Mouse (Mus musculus) liver, postnatal 0 days (tissue): ENCODE measurements around the gene Atp11a. TPM values are rescaled to one million over a fixed set of nuclear protein-coding genes. Genes with fewer than 3 reads are reported as not detected.

Source experiments
- ATAC-seq: fragments of 200-750 bp; cut with Nextera tagmentation; 2 replicates; pipeline ENCODE4 v1.8.0; 2017; ENCODE audit warnings: mild to moderate bottlenecking, moderate library complexity
- DNase-seq: peaks from one replicate; pipeline ENCODE4 v3.0.0-alpha.2; 2016
- H3K27ac ChIP-seq: fragments of 300-500 bp; sonication (generic); 2 replicates; pipeline ENCODE4 v1.5.1; 2014; ENCODE audit warnings: antibody characterized with exemption, moderate library complexity, mild to moderate bottlenecking, low read depth
- H3K27me3 ChIP-seq: fragments of 300-500 bp; sonication (generic); 2 replicates; pipeline ENCODE4 v1.6.1; 2014; ENCODE audit warnings: low read length, control low read depth, mixed read lengths; ENCODE audit not compliant: insufficient read depth
- H3K36me3 ChIP-seq: fragments of 300-500 bp; sonication (generic); replicated peaks from 2 replicates; pipeline ENCODE4 v1.6.1; 2014; ENCODE audit warnings: mild to moderate bottlenecking, control low read depth, low read length, moderate library complexity, mixed read lengths; ENCODE audit not compliant: insufficient read depth
- H3K4me1 ChIP-seq: fragments of 300-500 bp; sonication (generic); 2 replicates; pipeline ENCODE4 v1.6.1; 2014; ENCODE audit warnings: antibody characterized with exemption, mild to moderate bottlenecking, control low read depth; ENCODE audit not compliant: insufficient read depth
- H3K4me2 ChIP-seq: fragments of 300-500 bp; sonication (generic); 2 replicates; pipeline ENCODE4 v1.6.1; 2014; ENCODE audit warnings: low read depth, mild to moderate bottlenecking, low read length, moderate library complexity, mixed read lengths
- H3K4me3 ChIP-seq: fragments of 300-500 bp; sonication (generic); 2 replicates; pipeline ENCODE4 v1.5.1; 2014; ENCODE audit warnings: low read depth, low read length
- H3K9ac ChIP-seq: fragments of 300-500 bp; sonication (generic); replicated peaks from 2 replicates; pipeline ENCODE4 v1.6.1; 2014; ENCODE audit warnings: mild to moderate bottlenecking, moderate library complexity
- H3K9me3 ChIP-seq: fragments of 300-500 bp; sonication (generic); 2 replicates; pipeline ENCODE4 v1.6.1; 2016; ENCODE audit warnings: mild to moderate bottlenecking, control low read depth, low read length, mixed read lengths
- CTCF ChIP-seq: sonication (generic); IDR thresholded peaks from 2 replicates; pipeline ENCODE4 v1.5.1; 2016; ENCODE audit warnings: antibody characterized with exemption, low read depth
- EP300 ChIP-seq: IDR thresholded peaks from 2 replicates; pipeline ENCODE4 v1.6.1; 2016; ENCODE audit warnings: antibody characterized with exemption, low read depth, mild to moderate bottlenecking
- WGBS: fragments of 180-500 bp; shearing (Covaris S2); extraction: QIAGEN DNeasy Blood & Tissue Kit; methylation state at CpG from one replicate; pipeline ENCODE4 v1.1.7; 2014; ENCODE audit not compliant: insufficient replicate concordance; 5-methylcytosine and 5-hydroxymethylcytosine counted together
- polyA plus RNA-seq: library from polyadenylated mRNA; unstranded; fragments of >200 nt; fragmentation: Nextera tagmentation; extraction: Ambion mirVana; gene quantifications from 2 replicates; pipeline ENCODE4 v1.2.1, GENCODE M21; 2015

Gene Atp11a
- polyA plus RNA-seq, 1 experiment from 2014 or later: 0.90 TPM

DNA sequence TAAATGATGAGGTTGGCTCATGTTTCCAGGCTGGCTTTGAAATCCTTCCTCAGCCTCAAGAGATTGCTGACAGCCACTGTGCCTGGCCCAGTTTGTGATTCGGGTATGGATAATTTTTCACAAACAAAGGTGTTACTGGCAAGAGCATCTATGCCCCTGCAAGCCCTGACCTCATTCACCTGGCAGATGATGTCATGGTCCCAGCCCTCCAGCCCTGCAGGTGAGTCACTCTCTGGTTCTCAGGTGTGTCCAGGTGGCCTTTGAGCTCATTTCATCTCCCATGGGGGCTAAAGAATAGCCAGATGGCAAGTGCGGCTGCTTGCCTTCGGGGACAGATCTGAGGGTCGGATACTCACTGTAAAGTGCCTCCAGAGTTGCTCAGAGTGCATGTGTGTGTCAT, 8.2 kb downstream of the Atp11a start:
- ATAC-seq (no peak), DNase-seq (no peak)
- no peaks in the 10 kb centered on the region for H3K36me3 ChIP-seq
- no peak overlapping the region for H3K4me2 ChIP-seq
- H3K4me3 ChIP-seq: no peak overlapping the region
- H3K4me1 ChIP-seq: no peaks in the 10 kb centered on the region
- 0 out of 2 replicates have a peak, but pooled peaks cover 15% of the 10 kb centered on the region for H3K27me3 ChIP-seq
- H3K9ac ChIP-seq: no peak overlapping the region
- 81% methylated on average over 4 of the region's 4 CpGs for WGBS
- H3K9me3 ChIP-seq: no peaks in the 10 kb centered on the region
- no peak overlapping the region for H3K27ac ChIP-seq
- TF ChIP-seq CTCF (no peak), EP300 (no peak)

DNA sequence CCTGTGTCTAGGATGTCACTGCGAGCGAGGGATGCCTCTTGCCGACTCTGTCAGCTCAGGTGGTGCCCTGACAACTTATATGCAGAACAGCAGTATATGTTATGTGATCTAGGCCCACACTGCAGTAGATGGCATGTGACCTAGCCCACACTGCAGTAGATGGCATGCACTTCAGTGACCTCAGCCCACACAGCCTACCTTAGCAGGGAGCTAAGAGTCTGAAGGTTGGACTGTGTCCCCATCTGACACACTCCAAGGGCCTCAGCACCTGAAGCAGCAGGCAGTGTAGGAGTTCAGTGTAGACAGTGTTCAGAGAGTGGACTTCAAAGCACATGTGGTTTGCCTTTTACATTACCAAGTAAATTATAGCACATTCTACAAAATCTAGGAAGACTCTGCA, 10.4 kb downstream of the Atp11a start:
- TF ChIP-seq EP300: no peak
- TF ChIP-seq CTCF: no peak
- Histone ChIP-seq H3K9me3 (no peaks in the 10 kb centered on the region), H3K4me2 (no peak overlapping the region), H3K4me3 (no peak overlapping the region), H3K27me3 (peaks cover 17% of the 10 kb centered on the region; the same call in 1 of the 2 replicates), H3K4me1 (no peaks in the 10 kb centered on the region), H3K36me3 (no peaks in the 10 kb centered on the region), H3K9ac (no peak overlapping the region), H3K27ac (no peak overlapping the region)
- no peak for ATAC-seq
- DNase-seq: no peak
- WGBS: 91% methylated on average over 3 of the region's 3 CpGs

DNA sequence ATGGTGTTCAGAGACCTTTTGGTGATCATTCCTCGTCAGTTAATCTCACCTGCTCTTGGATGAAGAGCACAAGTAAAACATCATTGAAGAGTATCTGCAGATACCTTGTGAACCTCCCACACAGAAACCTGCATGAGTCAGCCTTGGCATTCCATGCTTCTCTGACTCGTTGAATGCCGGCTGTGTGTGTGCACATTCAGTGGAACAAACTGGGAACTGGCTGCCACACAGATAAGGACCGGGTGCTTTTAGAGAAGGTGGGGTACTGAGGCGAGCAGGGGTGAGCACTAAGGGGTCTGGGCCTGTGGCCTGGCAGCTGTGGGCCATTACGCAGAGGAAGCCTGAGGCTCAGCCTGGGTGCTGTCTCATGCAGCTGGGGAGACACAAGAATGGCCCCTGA, 11.9 kb downstream of the Atp11a start:
- ATAC-seq: no peak
- no peak overlapping the region for H3K4me3 ChIP-seq
- no peak for TF ChIP-seq EP300
- no peak for TF ChIP-seq CTCF
- DNase-seq: no peak
- H3K9me3 ChIP-seq: no peaks in the 10 kb centered on the region
- H3K27me3 ChIP-seq: peaks cover 17% of the 10 kb centered on the region; the same call in 1 of the 2 replicates
- H3K36me3 ChIP-seq: no peaks in the 10 kb centered on the region
- no peak overlapping the region for H3K4me2 ChIP-seq
- H3K4me1 ChIP-seq: no peaks in the 10 kb centered on the region
- WGBS: 71% methylated on average over 6 of the region's 6 CpGs
- no peak overlapping the region for H3K27ac ChIP-seq
- H3K9ac ChIP-seq: no peak overlapping the region

DNA sequence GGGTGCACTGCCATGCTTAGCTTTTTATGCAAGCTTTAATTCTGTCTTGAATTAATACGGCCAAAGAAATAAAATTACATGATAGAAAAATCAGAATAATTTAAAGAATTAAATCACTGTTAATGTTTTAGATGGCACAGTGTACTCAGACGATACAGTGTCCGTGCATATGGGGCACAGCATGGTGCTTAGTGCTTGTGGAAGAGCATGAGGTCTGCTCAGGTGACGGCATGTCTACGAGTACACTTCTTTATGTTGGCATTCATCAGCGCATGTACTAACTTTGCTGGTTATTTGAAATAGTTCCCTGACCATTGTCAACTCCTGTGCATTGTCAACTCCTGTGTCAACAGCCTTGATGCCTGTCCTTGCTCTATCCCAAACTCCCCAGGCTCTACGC, 12.5 kb downstream of the Atp11a start:
- DNase-seq (no peak), ATAC-seq (no peak)
- Histone ChIP-seq H3K36me3 (no peaks in the 10 kb centered on the region), H3K4me2 (no peak overlapping the region), H3K27ac (no peak overlapping the region), H3K9ac (no peak overlapping the region), H3K9me3 (no peaks in the 10 kb centered on the region), H3K4me1 (no peaks in the 10 kb centered on the region), H3K4me3 (no peak overlapping the region), H3K27me3 (peaks cover 17% of the 10 kb centered on the region; the same call in 1 of the 2 replicates)
- WGBS: 85% methylated on average over 7 of the region's 7 CpGs
- no peak for TF ChIP-seq EP300
- TF ChIP-seq CTCF: no peak

DNA sequence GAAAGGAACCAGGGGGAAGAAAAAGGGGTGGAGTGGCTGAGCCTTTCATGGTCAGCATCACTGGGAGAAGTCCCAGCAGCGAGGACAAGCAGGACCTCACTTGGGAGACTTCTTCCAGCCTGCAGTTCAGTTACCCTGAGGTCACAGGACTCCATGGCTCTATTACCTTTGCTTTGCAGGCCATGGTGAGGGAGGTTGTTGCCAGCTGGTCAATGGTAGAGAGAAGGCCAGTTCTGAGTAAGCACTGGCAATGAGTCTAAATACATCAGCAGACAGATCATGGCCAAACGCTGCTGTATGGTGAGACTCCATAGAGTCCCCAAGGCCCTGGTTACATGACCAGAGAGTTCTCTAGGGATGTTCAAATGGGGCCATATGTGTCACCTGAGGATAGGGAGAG, 15.5 kb downstream of the Atp11a start:
- H3K27me3 ChIP-seq: peaks cover 13% of the 10 kb centered on the region
- no peak overlapping the region for H3K4me2 ChIP-seq
- no peaks in the 10 kb centered on the region for H3K36me3 ChIP-seq
- H3K4me3 ChIP-seq: no peak overlapping the region
- no peak for DNase-seq
- H3K27ac ChIP-seq: no peak overlapping the region
- peaks cover 5% of the 10 kb centered on the region; the same call in 1 of the 2 replicates for H3K4me1 ChIP-seq
- H3K9me3 ChIP-seq: no peaks in the 10 kb centered on the region
- no peak overlapping the region for H3K9ac ChIP-seq
- 73% methylated on average over 2 of the region's 2 CpGs for WGBS
- no peak for TF ChIP-seq EP300
- no peak for TF ChIP-seq CTCF
- ATAC-seq: no peak

DNA sequence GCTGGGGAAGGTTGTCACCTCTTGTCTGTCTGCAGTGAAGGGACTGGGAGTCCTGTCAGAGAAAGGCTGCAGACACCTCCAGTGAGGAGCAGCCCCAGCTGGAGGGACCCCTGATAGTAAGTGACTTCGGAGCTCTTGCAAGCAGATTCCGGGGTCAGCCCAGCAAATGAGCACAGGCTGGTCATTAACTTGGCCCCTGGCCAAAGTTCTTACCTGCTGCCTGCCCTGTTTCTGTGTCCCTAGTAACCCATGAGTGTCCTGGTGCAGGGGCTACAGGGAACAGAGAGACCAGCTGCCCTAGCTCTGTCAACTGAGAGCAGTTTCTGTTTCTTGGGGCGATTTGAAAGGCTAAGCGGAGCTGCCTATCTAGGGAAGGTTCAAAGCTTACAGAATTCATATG, 17.1 kb downstream of the Atp11a start:
- TF ChIP-seq CTCF: no peak
- TF ChIP-seq EP300: no peak
- Histone ChIP-seq H3K36me3 (no peaks in the 10 kb centered on the region), H3K9me3 (no peaks in the 10 kb centered on the region), H3K4me2 (no peak overlapping the region), H3K27ac (no peak overlapping the region), H3K4me3 (no peak overlapping the region), H3K4me1 (peaks cover 5% of the 10 kb centered on the region; the same call in 1 of the 2 replicates), H3K9ac (no peak overlapping the region), H3K27me3 (peaks cover 13% of the 10 kb centered on the region)
- DNase-seq: no peak
- no peak for ATAC-seq
- 71% methylated on average over 4 of the region's 4 CpGs for WGBS

DNA sequence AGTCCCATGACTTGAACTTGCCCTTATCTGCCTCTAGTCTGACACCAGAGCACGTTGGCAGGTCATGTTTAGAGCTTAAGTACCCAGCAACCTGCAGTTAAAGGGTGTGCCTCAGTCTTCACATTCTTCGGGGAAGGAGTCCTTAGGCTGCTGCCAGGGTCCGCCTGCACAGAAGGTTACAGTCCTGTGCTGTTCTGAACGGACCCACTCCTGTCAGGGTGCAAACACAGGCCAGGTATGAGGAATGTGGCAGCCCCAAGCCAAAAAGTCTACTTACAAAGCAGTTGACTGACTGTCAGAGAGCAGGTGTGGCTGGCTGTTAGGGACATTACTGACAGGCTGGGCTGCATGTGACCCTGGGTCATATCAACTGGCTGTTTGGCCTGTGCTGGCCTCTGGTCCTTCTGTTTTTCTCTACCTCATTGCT, 18.1 kb downstream of the Atp11a start:
- Histone ChIP-seq H3K9ac (no peak overlapping the region), H3K4me2 (no peak overlapping the region), H3K9me3 (no peaks in the 10 kb centered on the region), H3K4me1 (peaks cover 5% of the 10 kb centered on the region; the same call in 1 of the 2 replicates), H3K27ac (no peak overlapping the region), H3K36me3 (no peaks in the 10 kb centered on the region), H3K27me3 (peaks cover 15% of the 10 kb centered on the region), H3K4me3 (no peak overlapping the region)
- ATAC-seq (no peak), DNase-seq (no peak)
- TF ChIP-seq CTCF: no peak
- 46% methylated on average over 4 of the region's 4 CpGs for WGBS
